Mouse (Mus musculus) cerebellum, adult 9-10 months (tissue): ENCODE measurements around the gene Cux1.

Source experiments
- DNase-seq: peaks from one replicate; pipeline ENCODE4 v3.0.0; 2022

Cux1 gene

GRCm38 (mm10) chr5:136362021-136362420, 205.3 kb downstream of the Cux1 start:
- no peak for DNase-seq

- no peak for DNase-seq
These were observed 210.1 kb downstream of the Cux1 start for GRCm38 (mm10) chr5:136357227-136357626.

DNA sequence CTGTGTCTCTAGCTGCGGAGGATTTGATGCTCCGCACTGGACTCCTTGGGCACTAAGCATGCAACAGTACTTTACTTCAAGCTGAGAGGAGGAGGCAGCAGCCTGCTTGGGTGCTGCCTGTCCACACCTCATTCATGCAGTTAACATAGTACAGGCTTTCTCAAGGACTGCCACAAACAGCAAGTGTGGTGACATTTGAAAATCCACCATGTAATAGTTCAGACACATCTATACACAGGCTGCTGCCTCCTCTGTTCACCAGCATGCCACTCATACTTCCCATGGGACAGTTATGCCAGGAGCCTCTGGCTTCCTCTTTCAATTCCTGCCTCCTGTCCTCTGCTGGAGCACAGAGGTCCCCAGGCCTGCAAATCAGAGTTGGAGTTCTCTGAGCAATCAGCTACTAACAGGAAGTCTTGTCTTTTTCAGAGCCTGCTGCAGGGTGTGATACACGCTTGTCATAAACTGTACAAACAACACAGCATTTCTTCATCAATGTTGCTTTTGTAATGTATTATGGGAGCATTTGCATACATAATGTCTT, 211.6 kb downstream of the Cux1 start:
- no peak for DNase-seq

DNA sequence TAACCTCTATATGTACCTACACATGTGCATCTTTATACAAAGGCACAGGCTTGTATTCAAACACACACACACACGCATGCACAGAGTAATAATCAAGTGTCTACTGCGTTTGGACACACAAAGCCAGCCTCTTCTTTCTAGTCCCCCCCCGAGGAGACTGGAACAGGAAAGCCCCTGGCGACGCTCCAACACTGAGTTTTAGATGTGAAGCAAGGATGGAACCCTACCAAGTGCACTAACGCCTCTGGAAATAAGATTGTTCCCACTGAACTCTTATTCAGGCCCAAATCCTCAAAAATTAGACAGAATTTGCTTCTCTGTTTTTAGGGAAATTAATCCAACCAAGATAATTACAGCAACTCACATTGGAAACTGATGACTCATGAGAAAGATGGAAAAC, 212.6 kb downstream of the Cux1 start:
- no peak for DNase-seq

GRCm38 (mm10) chr5:136353114-136353513, 214.2 kb downstream of the Cux1 start:
- DNase-seq: peak; percentile 72

DNA sequence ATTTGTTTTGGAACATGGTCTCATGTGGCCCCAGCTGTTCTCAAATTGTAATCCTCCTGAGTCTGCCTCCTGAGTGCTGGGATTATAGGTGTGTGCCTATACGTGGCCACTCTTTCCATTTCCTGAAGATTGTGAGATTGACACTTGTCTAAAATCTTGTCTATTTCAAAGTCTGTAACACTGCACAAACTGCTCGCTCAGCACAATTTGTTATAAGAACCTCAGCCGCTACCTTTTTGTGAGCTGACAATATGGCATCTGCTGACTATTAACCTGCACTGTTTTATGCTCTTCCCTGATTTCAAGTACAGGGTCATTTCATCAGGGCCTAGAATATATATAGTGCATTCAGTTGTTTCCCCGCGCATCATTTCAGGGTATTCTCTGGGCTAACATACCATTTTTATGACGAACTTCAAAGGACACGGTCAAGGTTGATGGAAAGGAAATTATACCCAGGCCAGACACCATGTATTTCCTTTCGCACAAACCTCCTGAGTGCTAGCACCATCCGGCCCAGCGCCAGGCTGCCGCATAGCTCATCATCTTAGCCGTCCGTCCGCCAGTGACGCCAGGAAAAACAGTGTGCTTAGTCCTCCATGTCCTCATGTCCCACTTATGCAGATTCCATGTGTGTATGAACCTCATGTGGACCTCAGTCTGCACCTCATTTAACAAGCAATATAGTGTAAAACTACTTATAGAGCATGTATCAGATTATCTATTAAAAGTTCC, 224.0 kb downstream of the Cux1 start:
- no peak for DNase-seq

DNA sequence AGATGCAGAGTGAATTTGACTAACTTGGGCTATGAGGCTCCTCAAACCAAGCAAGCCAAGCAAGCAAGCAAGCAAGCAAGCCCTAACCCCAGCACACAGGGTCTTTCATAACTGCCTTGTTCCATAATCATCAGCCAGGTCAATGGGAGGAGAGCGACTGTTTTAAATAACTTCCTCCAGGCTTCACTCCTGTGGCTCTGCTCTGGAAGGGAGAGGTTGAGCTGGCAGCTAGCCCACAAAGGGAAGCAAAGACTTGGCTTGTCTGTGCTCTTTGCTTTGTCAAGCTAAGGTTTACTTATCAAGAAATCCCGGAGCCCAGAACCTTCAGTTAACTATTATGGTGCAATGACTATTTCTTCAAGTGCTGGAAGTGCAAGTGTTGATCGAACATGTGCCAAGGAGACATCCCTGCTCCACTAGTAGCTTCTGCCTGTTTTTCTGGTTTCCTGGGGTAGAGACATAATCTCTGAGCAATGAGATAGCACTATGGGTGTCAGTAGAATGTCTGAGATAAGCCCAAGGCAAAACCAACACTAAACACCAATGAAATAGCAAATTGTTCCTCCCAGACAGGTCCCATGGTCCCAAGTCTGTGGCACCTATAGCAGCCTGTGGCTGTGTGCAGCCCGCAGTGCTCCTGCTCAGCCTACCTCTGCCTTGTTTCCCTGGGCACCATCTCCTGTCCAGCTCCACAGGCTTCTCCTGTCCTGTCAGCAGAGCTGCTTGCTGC, 230.3 kb downstream of the Cux1 start:
- no peak for DNase-seq

DNA sequence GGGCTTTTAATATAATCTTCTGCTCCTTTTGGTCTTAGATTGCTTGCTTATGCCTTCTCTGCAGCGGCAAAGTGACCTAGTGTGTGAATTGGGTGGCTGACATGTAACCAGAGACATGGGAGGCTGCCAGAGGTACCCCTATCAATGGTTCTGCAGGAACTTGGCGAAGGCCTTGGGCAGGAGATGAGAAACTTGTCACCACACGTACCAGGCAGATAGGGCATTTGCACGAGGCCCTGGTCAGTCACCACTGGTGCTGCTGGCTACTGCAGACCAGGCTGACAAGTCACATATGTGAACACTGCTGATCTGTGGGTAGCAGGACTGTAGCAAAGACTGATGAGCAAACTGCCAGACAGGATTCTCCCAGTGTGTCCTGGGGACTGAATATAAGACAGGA, 231.6 kb downstream of the Cux1 start:
- DNase-seq: no peak

DNA sequence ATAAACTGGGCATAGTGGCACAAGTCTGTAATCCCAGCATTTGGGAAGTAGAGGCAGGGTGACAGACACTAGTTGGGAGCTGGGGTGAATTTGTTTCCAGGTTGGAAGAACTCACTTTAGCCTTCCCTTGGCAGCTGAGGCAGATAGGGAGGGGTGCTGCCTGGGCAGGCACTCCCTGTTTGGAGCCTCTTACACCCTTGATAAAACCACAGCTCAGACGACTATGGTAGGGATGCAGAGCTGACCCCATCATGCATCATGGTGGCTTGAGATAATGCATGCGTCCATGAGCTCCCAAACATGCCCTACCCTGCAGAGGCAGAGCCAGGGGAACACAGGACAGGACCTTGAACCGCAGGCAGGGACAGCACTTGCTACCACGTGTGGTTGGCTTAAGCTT, 232.5 kb downstream of the Cux1 start:
- DNase-seq: no peak

GRCm38 (mm10) chr5:136334051-136334450, 233.2 kb downstream of the Cux1 start:
- no peak for DNase-seq

DNA sequence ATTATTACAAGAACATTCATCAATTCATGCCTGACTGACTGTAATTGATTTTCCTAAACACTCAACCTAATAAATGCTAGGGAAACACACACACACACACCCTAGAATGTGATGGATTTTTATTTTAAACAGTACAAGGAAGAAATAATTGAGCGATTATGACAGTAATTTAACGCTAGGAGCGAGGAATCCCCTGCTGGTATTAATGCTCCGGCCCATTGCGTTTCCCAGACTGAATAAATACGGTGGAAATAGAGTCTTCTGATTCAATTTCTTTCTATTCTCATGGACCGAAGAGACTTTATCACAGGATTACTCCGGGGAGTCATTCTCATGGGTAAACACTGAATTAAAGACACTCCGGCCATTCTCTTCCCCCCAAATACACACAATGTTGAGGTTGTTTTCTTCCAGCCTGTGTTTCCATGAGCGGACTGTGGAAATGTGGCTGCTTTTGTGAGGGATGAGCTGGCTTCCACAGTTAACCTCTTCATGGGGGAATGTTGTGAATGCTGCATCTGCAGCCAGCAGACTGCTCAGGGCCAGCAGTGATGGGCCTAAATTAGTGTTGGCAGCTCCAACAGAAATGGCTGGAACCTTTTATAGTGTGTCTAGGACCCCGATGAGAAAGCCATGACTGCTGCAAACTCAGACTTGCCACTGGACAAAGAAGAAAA, 234.4 kb downstream of the Cux1 start:
- DNase-seq: no peak

DNA sequence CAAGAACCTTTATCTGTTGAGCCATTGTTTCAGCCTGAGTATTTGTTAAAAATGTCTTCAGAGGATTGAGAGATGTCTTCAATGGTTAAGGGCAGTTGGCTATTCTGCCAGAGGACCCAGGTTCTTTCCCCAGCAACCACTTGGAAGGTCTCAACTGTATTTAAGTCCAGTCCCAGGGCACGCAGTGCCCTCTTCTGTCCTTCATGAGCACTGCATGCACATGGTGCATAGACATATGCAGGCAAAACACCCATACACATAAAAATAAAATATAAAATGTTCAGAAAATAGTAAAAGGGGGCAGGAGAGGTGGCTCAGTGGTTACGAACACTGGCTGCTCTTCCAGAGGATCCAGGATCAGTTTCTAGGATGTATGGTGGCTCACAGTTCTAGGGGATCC, 239.6 kb downstream of the Cux1 start:
- DNase-seq: no peak

GRCm38 (mm10) chr5:136326626-136327025, 240.7 kb downstream of the Cux1 start:
- no peak for DNase-seq

- DNase-seq: peak; percentile 67
These were observed 242.8 kb downstream of the Cux1 start for GRCm38 (mm10) chr5:136324506-136324905.

DNA sequence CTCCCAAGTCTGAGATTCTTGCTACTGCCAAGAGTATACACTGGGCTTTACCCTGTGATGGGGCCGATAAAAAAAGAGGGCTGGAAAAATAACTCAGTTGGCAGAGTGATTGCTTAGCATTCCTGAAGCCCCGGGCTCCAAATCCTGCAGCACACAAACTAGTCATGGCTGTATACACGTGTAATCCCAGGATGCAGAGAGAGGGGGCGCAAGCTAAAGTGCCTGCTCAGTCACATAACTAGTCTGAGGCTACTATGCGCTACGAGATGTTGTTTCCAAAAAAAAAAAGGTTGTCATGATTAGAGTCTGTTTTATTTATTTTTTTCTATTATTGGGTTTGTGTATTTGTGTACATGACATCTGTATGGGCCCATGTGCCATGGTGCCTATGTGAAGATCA, 245.9 kb downstream of the Cux1 start:
- no peak for DNase-seq

- DNase-seq: peak; percentile 38
These were observed 254.7 kb downstream of the Cux1 start for GRCm38 (mm10) chr5:136312566-136312965.

GRCm38 (mm10) chr5:136312166-136312565, 255.1 kb downstream of the Cux1 start:
- peak; percentile 39 for DNase-seq

GRCm38 (mm10) chr5:136306254-136306653, 261.0 kb downstream of the Cux1 start:
- no peak for DNase-seq

GRCm38 (mm10) chr5:136303409-136303983, 263.8 kb downstream of the Cux1 start:
- DNase-seq: no peak

- DNase-seq: no peak
These were observed 266.4 kb downstream of the Cux1 start for GRCm38 (mm10) chr5:136300880-136301279.

GRCm38 (mm10) chr5:136297691-136298090, 269.6 kb downstream of the Cux1 start:
- no peak for DNase-seq

- no peak for DNase-seq
These were observed 270.4 kb downstream of the Cux1 start for GRCm38 (mm10) chr5:136296911-136297310.

- DNase-seq: peak; percentile 59
These were observed 274.3 kb downstream of the Cux1 start for GRCm38 (mm10) chr5:136292971-136293418.
